Mouse (Mus musculus) bone marrow macrophage, adult 2 months (primary cell): ENCODE data around the gene Hepacam.

Source experiments
- CTCF ChIP-seq: IDR thresholded peaks from 2 replicates; pipeline ENCODE4 v1.5.1; 2012; ENCODE audit warnings: low read depth, mild to moderate bottlenecking, low read length, moderate library complexity
- POLR2A ChIP-seq: IDR thresholded peaks from 2 replicates; pipeline ENCODE4 v1.6.1; 2012; ENCODE audit warnings: mild to moderate bottlenecking, low read depth, low read length, borderline replicate concordance

- no peak for TF ChIP-seq POLR2A
- no peak for TF ChIP-seq CTCF
Measured at GRCm38 (mm10) chr9:37354485-37354884, 12.7 kb upstream of the Hepacam start.
